In the genomic region with DNA sequence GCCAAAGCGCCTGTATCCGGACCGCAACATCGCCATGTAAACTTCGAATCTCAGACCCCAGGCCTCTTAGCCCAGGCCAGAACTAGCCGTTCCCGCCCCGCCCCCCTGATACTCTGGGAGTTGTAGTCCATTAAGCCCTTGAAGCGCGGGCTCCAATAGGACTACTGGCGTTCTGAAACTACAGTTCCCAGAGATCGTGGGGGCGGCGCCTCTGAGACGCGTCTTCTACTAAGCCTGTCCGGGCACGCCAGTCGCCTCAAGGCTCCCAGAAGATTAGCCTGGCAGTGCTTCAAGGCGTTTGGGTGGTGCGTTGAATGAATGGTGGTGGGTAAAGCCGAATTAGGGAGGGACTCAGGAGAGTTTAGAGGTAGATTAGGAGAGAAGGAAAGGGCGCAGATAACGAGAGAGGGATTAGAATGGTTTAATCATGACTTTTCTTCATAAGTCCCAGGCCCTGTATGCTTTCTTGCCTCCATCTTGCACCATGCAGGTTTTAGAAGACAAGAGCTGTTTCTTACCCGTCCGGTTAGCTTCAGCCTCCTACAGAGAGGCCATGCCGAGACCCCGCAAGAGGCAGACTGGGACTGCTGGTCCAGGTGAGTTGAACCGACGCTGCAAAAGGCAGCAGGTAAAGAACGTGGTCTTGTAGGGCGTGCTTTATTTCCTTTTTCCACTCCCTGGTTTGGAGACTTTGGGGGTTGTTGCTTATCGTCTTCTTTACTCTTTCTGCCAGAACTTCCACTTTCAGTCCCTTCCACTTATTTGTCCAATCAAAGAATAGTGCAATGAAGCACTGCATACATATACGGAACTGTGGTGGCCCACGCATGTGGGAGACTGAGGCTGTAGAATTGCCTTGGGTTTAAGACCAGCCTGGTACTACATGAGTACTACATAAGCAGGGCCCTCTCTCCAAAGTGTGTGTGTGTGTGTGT, we compare ENCODE assay signal across 8 mouse cellular contexts. TPM values are rescaled to one million over a fixed set of nuclear protein-coding genes. Genes with fewer than 3 reads are reported as not detected.
DNase-seq lines count a peak whose midpoint lies in the region; ATAC-seq and TF ChIP-seq lines count a peak whose summit lies in the region.

Acad8 (minus strand) TSS at position 106 of the 935 bp plus-strand sequence.
Thyn1 (plus strand) TSS at position 250 of the 935 bp plus-strand sequence.

- DNase-seq in A20 (ENCODE audit: low read depth, low spot score) = peak; percentile 96
- peak; percentile 96 for DNase-seq in heart, adult 9 months (ENCODE audit: low spot score in 2 of 2)
- peak; percentile 74 to 85 for DNase-seq in monocyte, adult 2 months (ENCODE audit: low read depth in 1 of 2, low spot score in 2 of 2)
- peak; percentile 91 to 94 for DNase-seq in spleen, postnatal 36 days (ENCODE audit: low spot score in 2 of 2)

- no peaks in the 10 kb centered on the region for H3K9me3 ChIP-seq in kidney, embryonic 14.5 days (ENCODE audit: control insufficient read depth, low read length)
- H3K9me3 ChIP-seq in limb, embryonic 15.5 days = no peaks in the 10 kb centered on the region

- peak within 1 kb of the TSS; percentile 79 for H3K27ac ChIP-seq in bone marrow macrophage, adult 2 months (ENCODE audit: insufficient read depth, low read depth, low read length)
- peak within 1 kb of the TSS; percentile 50 for H3K27ac ChIP-seq in embryonic fibroblast, embryonic 13.5 days (ENCODE audit: insufficient read depth, low read length)
- H3K27ac ChIP-seq in kidney, embryonic 14.5 days (ENCODE audit: low read depth, low read length) = peak within 1 kb of the TSS; percentile 59; the same call in 1 of the 2 replicates
- H3K27ac ChIP-seq in limb, embryonic 15.5 days = peak within 1 kb of the TSS; percentile 81

- peaks cover 18% of the 10 kb centered on the region for H3K36me3 ChIP-seq in kidney, embryonic 14.5 days (ENCODE audit: control insufficient read depth, insufficient read depth, low read length)
- peaks cover 6% of the 10 kb centered on the region for H3K36me3 ChIP-seq in limb, embryonic 15.5 days

- no peaks in the 10 kb centered on the region for H3K27me3 ChIP-seq in kidney, embryonic 14.5 days (ENCODE audit: control insufficient read depth, insufficient read depth, low read length)
- no peaks in the 10 kb centered on the region for H3K27me3 ChIP-seq in limb, embryonic 15.5 days

- TF ChIP-seq CTCF in bone marrow macrophage, adult 2 months (IDR thresholded peaks at IDR 0.05; ENCODE audit: low read depth, low read length) = no peak
- TF ChIP-seq CTCF in embryonic fibroblast, embryonic 13.5 days (IDR thresholded peaks at IDR 0.05; ENCODE audit: borderline replicate concordance, insufficient read depth, low read length) = no peak

- H3K9ac ChIP-seq in kidney, embryonic 14.5 days (ENCODE audit: low read depth, low read length) = peak within 1 kb of the TSS; percentile 74
- peak within 1 kb of the TSS; percentile 74 for H3K9ac ChIP-seq in limb, embryonic 15.5 days

- H3K4me3 ChIP-seq in bone marrow macrophage, adult 2 months (ENCODE audit: insufficient read depth, low read length) = peak within 1 kb of the TSS; percentile 79
- H3K4me3 ChIP-seq in embryonic fibroblast, embryonic 13.5 days (ENCODE audit: insufficient read depth, low read length) = peak within 1 kb of the TSS; percentile 98
- peak within 1 kb of the TSS; percentile 77 for H3K4me3 ChIP-seq in kidney, embryonic 14.5 days (ENCODE audit: low read length)
- H3K4me3 ChIP-seq in limb, embryonic 15.5 days = peak within 1 kb of the TSS; percentile 71

- peaks cover 27% of the 10 kb centered on the region for H3K4me1 ChIP-seq in bone marrow macrophage, adult 2 months (ENCODE audit: control insufficient read depth, insufficient read depth, low read length)
- H3K4me1 ChIP-seq in embryonic fibroblast, embryonic 13.5 days (ENCODE audit: control insufficient read depth, insufficient read depth, low read length) = peaks cover 8% of the 10 kb centered on the region
- peaks cover 10% of the 10 kb centered on the region for H3K4me1 ChIP-seq in kidney, embryonic 14.5 days (ENCODE audit: control insufficient read depth, insufficient read depth, low read length)
- peaks cover 9% of the 10 kb centered on the region for H3K4me1 ChIP-seq in limb, embryonic 15.5 days

- ATAC-seq in kidney, embryonic 14.5 days (ENCODE audit: low FRiP score, low TSS enrichment) = peak; percentile 100
- peak; percentile 99 for ATAC-seq in limb, embryonic 15.5 days (ENCODE audit: insufficient number of reproducible peaks, low FRiP score, low TSS enrichment, low read depth)

- under 1% methylated on average over 35 of the region's 35 CpGs for WGBS in kidney, embryonic 14.5 days
- under 1% methylated on average over 35 of the region's 35 CpGs for WGBS in limb, embryonic 15.5 days

- H3K4me2 ChIP-seq in kidney, embryonic 14.5 days (replicated peaks; ENCODE audit: low read depth, low read length) = peak within 1 kb of the TSS; percentile 84
- H3K4me2 ChIP-seq in limb, embryonic 15.5 days = peak within 1 kb of the TSS; percentile 53

- TF ChIP-seq POLR2A in bone marrow macrophage, adult 2 months (IDR thresholded peaks at IDR 0.05; ENCODE audit: borderline replicate concordance, low read depth, low read length) = no peak
- TF ChIP-seq POLR2A in embryonic fibroblast, embryonic 13.5 days (IDR thresholded peaks at IDR 0.05; ENCODE audit: low read depth, low read length) = peak; percentile 87

RNA-seq across cellular contexts. Expression of gene Acad8, which starts in this region (rescaled TPM):
- polyA plus RNA-seq in bone marrow macrophage, adult 2 months (2012; ENCODE audit: insufficient read depth, insufficient read length, missing spikeins) = 30.8 and 32.7 TPM in 2 replicates
- 24.0 and 28.9 TPM in 2 replicates for polyA plus RNA-seq in embryonic fibroblast, embryonic 13.5 days (2011; ENCODE audit: insufficient read length, low read depth, missing spikeins)
- polyA plus RNA-seq in kidney, embryonic 14.5 days (2014; fragmentation: Nextera tagmentation; extraction: Ambion mirVana) = 36.2 and 40.6 TPM in 2 replicates
- polyA plus RNA-seq in limb, embryonic 15.5 days (2015; fragmentation: Nextera tagmentation; extraction: Ambion mirVana) = 49.4 and 50.4 TPM in 2 replicates

RNA-seq across cellular contexts. Expression of gene Thyn1, which starts in this region (rescaled TPM):
- polyA plus RNA-seq in bone marrow macrophage, adult 2 months (2012; ENCODE audit: insufficient read depth, insufficient read length, missing spikeins) = 34.3 and 37.4 TPM in 2 replicates
- polyA plus RNA-seq in embryonic fibroblast, embryonic 13.5 days (2011; ENCODE audit: insufficient read length, low read depth, missing spikeins) = 158 and 161 TPM in 2 replicates
- 173 and 224 TPM in 2 replicates for polyA plus RNA-seq in kidney, embryonic 14.5 days (2014; fragmentation: Nextera tagmentation; extraction: Ambion mirVana)
- polyA plus RNA-seq in limb, embryonic 15.5 days (2015; fragmentation: Nextera tagmentation; extraction: Ambion mirVana) = 97.4 and 107 TPM in 2 replicates

Comparison
In these comparisons a context has a peak if more than half of its experiments do, and no peak if none do; other contexts are left out.
1. Peak in every context shown above with its lines: DNase-seq, ATAC-seq, H3K4me3 ChIP-seq and H3K27ac ChIP-seq.